Mouse (Mus musculus) lung, postnatal 0 days (tissue): ENCODE results near the gene Pdzrn3. TPM values are rescaled to one million over a fixed set of nuclear protein-coding genes. Genes with fewer than 3 reads are reported as not detected.

ENCODE experiments used
- ATAC-seq: fragments of 200-750 bp; cut with Nextera tagmentation; 2 replicates; pipeline ENCODE4 v1.8.0; 2017; ENCODE audit warnings: moderate library complexity
- DNase-seq: peaks from one replicate; pipeline ENCODE4 v3.0.0-alpha.2; 2016; ENCODE audit warnings: low spot score
- H3K27ac ChIP-seq: fragments of 300-500 bp; sonication (generic); 2 replicates; pipeline ENCODE4 v1.5.1; 2014; ENCODE audit warnings: antibody characterized with exemption, mild to moderate bottlenecking, low read length, mixed read lengths
- H3K27me3 ChIP-seq: fragments of 300-500 bp; sonication (generic); replicated peaks from 2 replicates; pipeline ENCODE4 v1.6.1; 2014; ENCODE audit warnings: low read length, mixed read lengths; ENCODE audit not compliant: insufficient read depth
- H3K36me3 ChIP-seq: fragments of 300-500 bp; sonication (generic); 2 replicates; pipeline ENCODE4 v1.6.1; 2014; ENCODE audit warnings: low read length, mixed read lengths; ENCODE audit not compliant: insufficient read depth
- H3K4me1 ChIP-seq: fragments of 300-500 bp; sonication (generic); 2 replicates; pipeline ENCODE4 v1.6.1; 2014; ENCODE audit warnings: antibody characterized with exemption, low read depth, low read length, mixed read lengths; ENCODE audit not compliant: insufficient read depth
- H3K4me2 ChIP-seq: fragments of 300-500 bp; sonication (generic); replicated peaks from 2 replicates; pipeline ENCODE4 v1.6.1; 2014; ENCODE audit warnings: low read depth, mild to moderate bottlenecking, low read length, moderate library complexity, mixed read lengths
- H3K4me3 ChIP-seq: fragments of 300-500 bp; sonication (generic); 2 replicates; pipeline ENCODE4 v1.5.1; 2014; ENCODE audit warnings: low read depth, low read length
- H3K9ac ChIP-seq: fragments of 300-500 bp; sonication (generic); replicated peaks from 2 replicates; pipeline ENCODE4 v1.6.1; 2014; ENCODE audit warnings: low read depth, mild to moderate bottlenecking
- H3K9me3 ChIP-seq: fragments of 300-500 bp; sonication (generic); 2 replicates; pipeline ENCODE4 v1.6.1; 2016; ENCODE audit warnings: low read length, mixed read lengths
- CTCF ChIP-seq: IDR thresholded peaks from 2 replicates; pipeline ENCODE4 v1.5.1; 2016; ENCODE audit warnings: antibody characterized with exemption, mild to moderate bottlenecking
- EP300 ChIP-seq: IDR thresholded peaks from 2 replicates; pipeline ENCODE4 v1.6.1; 2016; ENCODE audit warnings: antibody characterized with exemption, mild to moderate bottlenecking, control low read depth
- WGBS: fragments of 180-500 bp; shearing (Covaris S2); extraction: QIAGEN DNeasy Blood & Tissue Kit; methylation state at CpG from one replicate; pipeline ENCODE4 v1.1.7; 2014; 5-methylcytosine and 5-hydroxymethylcytosine counted together
- polyA plus RNA-seq: library from polyadenylated mRNA; unstranded; fragments of >200 nt; fragmentation: Nextera tagmentation; extraction: Ambion mirVana; gene quantifications from 2 replicates; pipeline ENCODE4 v1.2.1, GENCODE M21; 2015

Pdzrn3 gene
- 5.9 and 7.4 TPM in 2 replicates for polyA plus RNA-seq

DNA sequence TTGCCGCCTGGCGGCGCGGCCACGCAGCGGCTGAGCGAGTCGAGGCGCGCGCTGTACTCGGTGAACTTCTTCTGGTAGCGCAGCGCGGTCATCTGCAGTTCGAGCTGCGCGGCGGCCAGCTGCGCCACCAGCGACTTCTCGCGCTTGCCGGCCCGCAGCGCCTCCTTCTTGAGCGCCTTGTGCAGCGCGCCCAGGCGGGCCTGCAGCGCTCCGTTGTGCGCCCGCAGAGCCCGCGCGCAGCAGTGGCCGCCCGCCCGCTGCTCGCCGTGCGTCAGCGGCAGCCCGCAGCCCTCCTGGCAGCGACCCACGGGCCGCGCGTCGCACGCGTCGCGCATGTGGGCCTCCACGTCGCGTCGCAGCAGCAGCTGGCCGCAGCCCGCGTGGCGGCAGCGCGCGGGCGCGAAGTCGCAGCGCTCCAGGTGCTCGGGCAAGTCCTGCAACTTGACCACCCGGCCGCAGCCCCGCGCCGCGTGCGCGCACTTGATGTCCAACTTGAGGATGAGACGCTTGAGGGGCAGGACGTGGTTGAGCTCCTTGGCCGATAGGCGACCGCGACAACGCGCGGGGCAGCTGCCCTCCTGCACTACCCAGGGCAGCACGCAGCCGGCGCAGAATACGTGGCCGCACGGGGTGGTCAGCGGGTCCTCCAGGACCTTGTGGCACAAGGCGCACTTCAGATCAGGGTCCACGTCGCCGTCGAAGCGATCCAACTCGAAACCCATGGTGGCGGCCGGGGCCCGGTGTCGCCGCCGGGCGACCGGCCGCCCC is at the start of gene Pdzrn3:
Gene Pdzrn3, minus strand, starts transcription at position 731 of the 768 bp plus-strand sequence.
- under 1% methylated on average over 42 of the region's 111 CpGs for WGBS
- Histone ChIP-seq H3K27me3 (no peaks in the 10 kb centered on the region), H3K36me3 (no peaks in the 10 kb centered on the region), H3K4me2 (peak within 1 kb of the TSS; percentile 88), H3K27ac (peak within 1 kb of the TSS; percentile 68), H3K9me3 (no peaks in the 10 kb centered on the region), H3K9ac (peak within 1 kb of the TSS; percentile 51), H3K4me1 (peaks cover 20% of the 10 kb centered on the region; the same call in 1 of the 2 replicates), H3K4me3 (peak within 1 kb of the TSS; percentile 55)
- DNase-seq (peak; percentile 77), ATAC-seq (peak; percentile 45)
- TF ChIP-seq EP300 (no peak), CTCF (peak; percentile 63)

DNA sequence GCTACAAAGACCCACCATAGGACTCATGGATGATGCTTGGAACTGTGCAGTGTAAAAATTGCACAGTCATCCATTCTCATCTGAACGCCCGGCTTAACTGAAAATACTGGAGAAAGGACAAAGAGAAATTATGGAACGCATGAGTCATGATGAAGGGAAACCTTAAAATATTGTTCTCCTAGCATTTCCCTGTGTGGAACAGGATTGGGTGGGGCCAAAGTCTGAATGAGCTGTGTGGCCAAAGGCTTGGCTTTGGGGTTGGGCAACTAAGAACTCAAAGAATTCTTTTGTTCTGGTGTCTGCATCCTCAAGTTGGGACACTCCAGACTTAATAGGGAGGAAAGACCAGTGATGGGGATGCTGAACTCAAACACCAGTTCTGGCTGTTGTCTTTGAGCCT is 49.6 kb upstream of the Pdzrn3 start:
- Histone ChIP-seq H3K9me3 (no peaks in the 10 kb centered on the region), H3K36me3 (no peaks in the 10 kb centered on the region), H3K4me3 (no peak overlapping the region), H3K27me3 (no peaks in the 10 kb centered on the region), H3K4me2 (no peak overlapping the region), H3K9ac (no peak overlapping the region), H3K27ac (no peak overlapping the region), H3K4me1 (no peaks in the 10 kb centered on the region)
- 81% methylated on average over 3 of the region's 3 CpGs for WGBS
- no peak for DNase-seq
- no peak for ATAC-seq
- TF ChIP-seq EP300 (no peak), CTCF (no peak)

GRCm38 (mm10) chr6:101426301-101426700 is 48.6 kb upstream of the Pdzrn3 start:
- Histone ChIP-seq H3K9ac (no peak overlapping the region), H3K36me3 (no peaks in the 10 kb centered on the region), H3K4me3 (no peak overlapping the region), H3K4me1 (no peaks in the 10 kb centered on the region), H3K27me3 (no peaks in the 10 kb centered on the region), H3K27ac (no peak overlapping the region), H3K9me3 (no peaks in the 10 kb centered on the region), H3K4me2 (no peak overlapping the region)
- TF ChIP-seq EP300 (no peak), CTCF (no peak)
- 87% methylated on average over 4 of the region's 4 CpGs for WGBS
- DNase-seq (no peak), ATAC-seq (no peak)

GRCm38 (mm10) chr6:101422084-101422954 is 44.6 kb upstream of the Pdzrn3 start:
- H3K4me3 ChIP-seq, result no peak overlapping the region
- H3K9me3 ChIP-seq, result no peaks in the 10 kb centered on the region
- no peak overlapping the region for H3K27ac ChIP-seq
- DNase-seq, result no peak
- H3K4me2 ChIP-seq, result no peak overlapping the region
- no peaks in the 10 kb centered on the region for H3K4me1 ChIP-seq
- no peak for ATAC-seq
- 81% methylated on average over 10 of the region's 10 CpGs for WGBS
- no peaks in the 10 kb centered on the region for H3K36me3 ChIP-seq
- no peaks in the 10 kb centered on the region for H3K27me3 ChIP-seq
- H3K9ac ChIP-seq, result no peak overlapping the region
- TF ChIP-seq EP300 (no peak), CTCF (no peak)

DNA sequence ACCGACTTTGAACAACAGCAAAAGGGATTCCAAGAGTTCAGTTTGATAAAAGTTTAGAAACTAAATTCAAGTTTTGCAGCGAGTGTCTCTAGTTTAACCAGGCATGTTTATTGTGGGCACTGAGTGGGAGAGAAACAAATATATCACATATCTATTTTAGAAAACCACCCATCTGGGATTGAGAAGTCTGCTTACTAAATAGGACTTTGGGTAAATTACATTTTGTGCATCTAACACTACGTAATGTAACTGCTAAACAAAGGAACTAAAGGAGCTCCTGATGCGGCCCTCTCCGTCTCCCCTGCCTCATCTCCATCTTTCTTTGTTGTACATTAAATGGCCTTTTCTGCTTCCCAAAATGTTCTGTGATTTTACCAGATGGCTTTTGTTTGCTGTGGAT is 40.5 kb upstream of the Pdzrn3 start:
- no peak for ATAC-seq
- no peak for TF ChIP-seq CTCF
- no peaks in the 10 kb centered on the region for H3K9me3 ChIP-seq
- H3K27me3 ChIP-seq, result no peaks in the 10 kb centered on the region
- DNase-seq, result no peak
- H3K9ac ChIP-seq, result no peak overlapping the region
- no peak overlapping the region for H3K27ac ChIP-seq
- no peaks in the 10 kb centered on the region for H3K4me1 ChIP-seq
- no peaks in the 10 kb centered on the region for H3K36me3 ChIP-seq
- 93% methylated on average over 5 of the region's 5 CpGs for WGBS
- no peak overlapping the region for H3K4me2 ChIP-seq
- H3K4me3 ChIP-seq, result no peak overlapping the region

DNA sequence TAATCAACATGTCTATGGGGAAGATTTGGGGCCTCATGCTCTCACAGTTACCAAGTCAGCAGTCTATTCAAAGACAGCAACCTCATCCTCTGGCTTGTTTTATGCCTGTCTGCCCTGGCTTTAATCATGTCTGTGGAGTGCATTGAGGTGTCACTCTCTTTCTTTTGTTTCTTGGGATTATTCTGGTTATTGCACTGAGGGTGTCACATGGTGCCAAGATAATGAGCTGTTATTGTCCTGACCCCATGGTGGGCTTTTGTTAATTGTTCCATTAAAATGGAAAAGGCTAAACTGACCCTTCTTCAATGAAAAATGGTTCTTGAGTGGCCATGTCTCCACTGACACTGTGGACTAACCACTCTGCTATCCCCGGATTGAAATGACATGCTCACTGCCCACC is 34.0 kb upstream of the Pdzrn3 start:
- Histone ChIP-seq H3K4me3 (no peak overlapping the region), H3K4me2 (no peak overlapping the region), H3K9ac (no peak overlapping the region), H3K27me3 (no peaks in the 10 kb centered on the region), H3K36me3 (no peaks in the 10 kb centered on the region), H3K27ac (no peak overlapping the region), H3K4me1 (no peaks in the 10 kb centered on the region), H3K9me3 (no peaks in the 10 kb centered on the region)
- ATAC-seq (no peak), DNase-seq (no peak)
- no peak for TF ChIP-seq EP300
- TF ChIP-seq CTCF, result no peak
- WGBS, result 67% methylated on average over 1 of the region's 1 CpGs
